Mouse (Mus musculus): Measurements from ENCODE around the gene Snrk.

DNA sequence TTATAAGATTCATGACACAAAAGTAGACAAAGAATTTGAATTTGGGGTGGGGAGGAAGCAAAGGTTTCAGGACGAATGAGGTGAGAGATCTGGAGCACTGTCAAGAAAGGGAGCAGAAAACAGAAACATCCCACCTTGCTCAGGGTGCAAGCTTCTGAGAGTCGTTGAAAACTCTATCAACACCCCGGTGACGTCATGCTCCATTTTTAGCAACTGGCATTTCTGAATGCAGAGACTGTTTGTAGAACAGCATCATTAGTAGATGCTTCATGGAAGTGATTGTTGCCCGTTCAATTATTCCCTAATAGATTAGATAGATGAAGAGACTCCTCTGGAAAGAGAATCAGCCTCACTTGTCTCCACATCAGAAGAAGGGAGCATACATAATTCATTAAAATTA is 38.6 kb upstream of the Snrk start:
- TF ChIP-seq POLR2A (IDR thresholded peaks at IDR 0.05; ENCODE audit: low read depth, low read length) = no peak
- no peak for TF ChIP-seq CTCF (conservative IDR thresholded peaks at IDR 0.05; ENCODE audit: insufficient read depth, insufficient read length, low read depth, low read length)

All from kidney, adult 2 months (tissue).